Mouse (Mus musculus) liver, postnatal 0 days (tissue): ENCODE data around the gene Myoz1. TPM values are rescaled to one million over a fixed set of nuclear protein-coding genes. Genes with fewer than 3 reads are reported as not detected.

Experiments used
- ATAC-seq: fragments of 200-750 bp; cut with Nextera tagmentation; 2 replicates; pipeline ENCODE4 v1.8.0; 2017; ENCODE audit warnings: mild to moderate bottlenecking, moderate library complexity
- DNase-seq: peaks from one replicate; pipeline ENCODE4 v3.0.0-alpha.2; 2016
- H3K27ac ChIP-seq: fragments of 300-500 bp; sonication (generic); 2 replicates; pipeline ENCODE4 v1.5.1; 2014; ENCODE audit warnings: antibody characterized with exemption, moderate library complexity, mild to moderate bottlenecking, low read depth
- H3K27me3 ChIP-seq: fragments of 300-500 bp; sonication (generic); 2 replicates; pipeline ENCODE4 v1.6.1; 2014; ENCODE audit warnings: low read length, control low read depth, mixed read lengths; ENCODE audit not compliant: insufficient read depth
- H3K36me3 ChIP-seq: fragments of 300-500 bp; sonication (generic); replicated peaks from 2 replicates; pipeline ENCODE4 v1.6.1; 2014; ENCODE audit warnings: mild to moderate bottlenecking, control low read depth, low read length, moderate library complexity, mixed read lengths; ENCODE audit not compliant: insufficient read depth
- H3K4me1 ChIP-seq: fragments of 300-500 bp; sonication (generic); 2 replicates; pipeline ENCODE4 v1.6.1; 2014; ENCODE audit warnings: antibody characterized with exemption, mild to moderate bottlenecking, control low read depth; ENCODE audit not compliant: insufficient read depth
- H3K4me2 ChIP-seq: fragments of 300-500 bp; sonication (generic); 2 replicates; pipeline ENCODE4 v1.6.1; 2014; ENCODE audit warnings: low read depth, mild to moderate bottlenecking, low read length, moderate library complexity, mixed read lengths
- H3K4me3 ChIP-seq: fragments of 300-500 bp; sonication (generic); 2 replicates; pipeline ENCODE4 v1.5.1; 2014; ENCODE audit warnings: low read depth, low read length
- H3K9ac ChIP-seq: fragments of 300-500 bp; sonication (generic); replicated peaks from 2 replicates; pipeline ENCODE4 v1.6.1; 2014; ENCODE audit warnings: mild to moderate bottlenecking, moderate library complexity
- H3K9me3 ChIP-seq: fragments of 300-500 bp; sonication (generic); 2 replicates; pipeline ENCODE4 v1.6.1; 2016; ENCODE audit warnings: mild to moderate bottlenecking, control low read depth, low read length, mixed read lengths
- CTCF ChIP-seq: sonication (generic); IDR thresholded peaks from 2 replicates; pipeline ENCODE4 v1.5.1; 2016; ENCODE audit warnings: antibody characterized with exemption, low read depth
- EP300 ChIP-seq: IDR thresholded peaks from 2 replicates; pipeline ENCODE4 v1.6.1; 2016; ENCODE audit warnings: antibody characterized with exemption, low read depth, mild to moderate bottlenecking
- WGBS: fragments of 180-500 bp; shearing (Covaris S2); extraction: QIAGEN DNeasy Blood & Tissue Kit; methylation state at CpG from one replicate; pipeline ENCODE4 v1.1.7; 2014; ENCODE audit not compliant: insufficient replicate concordance; 5-methylcytosine and 5-hydroxymethylcytosine counted together
- polyA plus RNA-seq: library from polyadenylated mRNA; unstranded; fragments of >200 nt; fragmentation: Nextera tagmentation; extraction: Ambion mirVana; gene quantifications from 2 replicates; pipeline ENCODE4 v1.2.1, GENCODE M21; 2015

Gene Myoz1
- polyA plus RNA-seq, 1 experiment from 2014 or later: 0.41 TPM

DNA sequence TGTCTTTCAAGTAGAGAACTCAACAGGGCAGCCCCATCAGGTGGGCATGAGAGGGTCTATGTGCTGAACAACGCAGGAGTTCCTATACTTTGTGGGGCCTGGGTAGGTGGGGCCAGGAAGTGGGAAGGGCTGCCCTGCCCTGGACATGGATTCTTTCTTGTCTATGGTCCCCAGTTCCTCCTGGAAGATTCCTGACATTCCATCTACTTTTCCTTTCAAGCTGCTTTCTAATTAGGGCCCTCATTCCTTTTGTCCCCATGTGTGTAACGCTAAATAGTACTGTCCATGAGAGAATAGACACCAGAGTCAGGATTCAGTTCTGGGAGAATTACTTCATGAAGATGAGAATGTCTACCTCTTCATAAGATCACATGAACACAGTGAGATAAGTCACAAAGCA, 7.3 kb upstream of the Myoz1 start:
- Histone ChIP-seq H3K9ac (no peak overlapping the region), H3K4me1 (peaks cover 10% of the 10 kb centered on the region), H3K4me3 (no peak overlapping the region), H3K4me2 (no peak overlapping the region), H3K36me3 (no peaks in the 10 kb centered on the region), H3K27ac (no peak overlapping the region), H3K27me3 (peaks cover 31% of the 10 kb centered on the region), H3K9me3 (no peaks in the 10 kb centered on the region)
- 66% methylated on average over 2 of the region's 2 CpGs for WGBS
- ATAC-seq (no peak), DNase-seq (no peak)
- TF ChIP-seq EP300 (no peak), CTCF (no peak)

- Histone ChIP-seq H3K27ac (no peak overlapping the region), H3K4me1 (peaks cover 10% of the 10 kb centered on the region), H3K27me3 (peaks cover 31% of the 10 kb centered on the region), H3K4me2 (no peak overlapping the region), H3K4me3 (no peak overlapping the region), H3K9me3 (no peaks in the 10 kb centered on the region), H3K36me3 (no peaks in the 10 kb centered on the region), H3K9ac (no peak overlapping the region)
- ATAC-seq: no peak
- no peak for DNase-seq
- TF ChIP-seq EP300 (no peak), CTCF (no peak)
- 72% methylated on average over 3 of the region's 3 CpGs for WGBS
These were observed 6.4 kb upstream of the Myoz1 start for GRCm38 (mm10) chr14:20662740-20663139.

DNA sequence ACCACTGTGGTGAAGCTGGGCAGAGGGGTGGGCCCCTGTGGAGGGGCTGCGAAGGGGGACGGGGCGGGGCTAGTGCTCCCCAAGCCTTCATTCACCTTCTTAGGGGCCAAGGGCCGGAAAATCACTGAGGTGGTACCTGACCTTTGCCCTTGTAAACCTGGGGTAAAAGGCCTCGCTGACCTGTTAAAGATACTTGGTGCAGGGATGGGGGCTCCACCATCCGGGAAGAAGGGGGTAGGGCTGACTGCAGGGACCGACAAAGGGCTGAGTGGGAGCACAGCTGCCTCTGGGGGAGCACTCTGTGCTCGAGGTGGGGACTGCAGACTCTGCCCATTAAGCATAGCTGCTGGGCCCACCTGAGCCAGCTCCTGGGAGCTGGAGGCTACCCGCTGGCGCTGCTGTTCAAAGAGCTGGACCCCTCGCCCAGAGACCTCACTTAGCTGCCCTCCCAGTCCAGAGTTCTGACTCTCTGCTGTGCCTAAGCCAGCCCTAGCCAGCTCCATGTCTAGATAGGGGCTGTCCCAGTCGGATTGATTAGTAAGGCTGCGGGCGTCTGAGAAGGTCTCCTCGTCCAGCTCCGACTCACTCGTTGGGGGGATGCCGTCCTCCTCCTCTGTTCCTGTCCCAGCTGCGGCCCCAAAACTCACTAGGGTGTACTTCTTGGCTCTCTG, 5.5 kb upstream of the Myoz1 start:
- Histone ChIP-seq H3K9me3 (no peaks in the 10 kb centered on the region), H3K27me3 (peaks cover 31% of the 10 kb centered on the region), H3K4me2 (peak overlapping the region; percentile 98), H3K4me3 (peak overlapping the region; percentile 65), H3K4me1 (peaks cover 10% of the 10 kb centered on the region), H3K9ac (peak overlapping the region; percentile 68), H3K36me3 (no peaks in the 10 kb centered on the region), H3K27ac (peak overlapping the region; percentile 72; the same call in 1 of the 2 replicates)
- TF ChIP-seq EP300 (no peak), CTCF (no peak)
- WGBS: 25% methylated on average over 19 of the region's 19 CpGs
- ATAC-seq: no peak
- DNase-seq: no peak

- peaks cover 10% of the 10 kb centered on the region for H3K4me1 ChIP-seq
- no peaks in the 10 kb centered on the region for H3K9me3 ChIP-seq
- H3K9ac ChIP-seq: peak overlapping the region; percentile 68
- TF ChIP-seq CTCF (peak; percentile 95), EP300 (no peak)
- WGBS: 3% methylated on average over 52 of the region's 52 CpGs
- DNase-seq (peak; percentile 91), ATAC-seq (peak; percentile 94)
- peak overlapping the region; percentile 98 for H3K4me2 ChIP-seq
- peaks cover 31% of the 10 kb centered on the region for H3K27me3 ChIP-seq
- peak overlapping the region; percentile 72 for H3K27ac ChIP-seq
- H3K4me3 ChIP-seq: peak overlapping the region; percentile 65
- no peaks in the 10 kb centered on the region for H3K36me3 ChIP-seq
These were observed 4.7 kb upstream of the Myoz1 start for GRCm38 (mm10) chr14:20660827-20661660.

DNA sequence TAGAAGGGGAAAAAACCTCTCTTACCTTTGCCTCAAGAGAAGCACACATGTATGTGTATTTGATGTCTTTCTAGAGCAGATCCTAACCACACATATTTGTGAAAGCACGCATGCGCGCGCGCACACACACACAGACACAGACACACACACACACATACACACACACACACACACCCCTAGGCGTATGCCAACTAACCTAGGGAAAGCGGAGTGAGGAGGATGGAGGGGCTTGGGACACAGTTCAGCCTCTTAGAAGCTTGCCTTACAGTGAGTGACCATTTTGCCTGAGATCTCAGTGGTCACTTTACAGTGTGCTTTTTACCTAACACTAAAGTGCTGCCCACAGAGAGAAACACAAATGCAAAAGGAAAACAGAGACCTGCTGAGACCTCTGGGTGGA, 3.3 kb upstream of the Myoz1 start:
- TF ChIP-seq CTCF (no peak), EP300 (no peak)
- ATAC-seq: no peak
- Histone ChIP-seq H3K36me3 (no peaks in the 10 kb centered on the region), H3K9me3 (no peaks in the 10 kb centered on the region), H3K9ac (no peak overlapping the region), H3K4me2 (no peak overlapping the region), H3K27me3 (peaks cover 31% of the 10 kb centered on the region), H3K27ac (no peak overlapping the region), H3K4me1 (peaks cover 15% of the 10 kb centered on the region), H3K4me3 (no peak overlapping the region)
- WGBS: 91% methylated on average over 7 of the region's 7 CpGs
- no peak for DNase-seq

DNA sequence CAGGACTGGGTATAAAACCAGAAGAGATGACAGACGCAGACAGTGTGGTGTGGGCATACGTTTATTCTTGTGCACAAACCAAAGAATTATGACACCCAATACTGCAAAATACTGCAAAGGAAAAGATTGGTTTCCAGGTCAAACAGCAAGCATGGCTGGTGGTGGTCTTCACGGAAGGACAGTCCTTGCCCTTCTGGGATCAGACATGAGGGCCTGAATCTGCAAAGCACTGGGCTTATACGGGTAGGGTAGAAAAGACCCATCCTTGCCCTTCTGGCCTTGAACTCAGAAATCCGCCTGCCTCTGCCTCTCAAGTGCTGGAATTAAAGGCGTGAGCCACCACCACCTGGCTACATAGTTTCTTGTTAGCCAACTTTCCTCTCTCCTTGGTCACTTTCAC, 2.6 kb upstream of the Myoz1 start:
- H3K9me3 ChIP-seq: no peaks in the 10 kb centered on the region
- H3K36me3 ChIP-seq: no peaks in the 10 kb centered on the region
- WGBS: 77% methylated on average over 6 of the region's 6 CpGs
- H3K27ac ChIP-seq: no peak overlapping the region
- peaks cover 15% of the 10 kb centered on the region for H3K4me1 ChIP-seq
- H3K4me3 ChIP-seq: no peak overlapping the region
- ATAC-seq (no peak), DNase-seq (no peak)
- no peak for TF ChIP-seq CTCF
- no peak for TF ChIP-seq EP300
- H3K9ac ChIP-seq: no peak overlapping the region
- no peak overlapping the region for H3K4me2 ChIP-seq
- H3K27me3 ChIP-seq: peaks cover 27% of the 10 kb centered on the region
